Mouse (Mus musculus) 3134 (cell line): Measurements from ENCODE around the gene Zfp738.
"Not testable (repeated sequence)": the region's sequence is repeated elsewhere in the genome, so short reads cannot be mapped to it uniquely, and the experiment has no call there.

Experiments
- DNase-seq: peaks from one replicate; pipeline ENCODE4 v3.0.0-alpha.2; 2011; ENCODE audit warnings: low spot score; ENCODE audit not compliant: insufficient read length; ENCODE audit errors: extremely low read depth

Gene Zfp738

GRCm38 (mm10) chr13:67686971-67687370 is at the start of gene Zfp738:
Zfp738 (minus strand) TSS chr13:67687071.
- no peak for DNase-seq

- DNase-seq = not testable (repeated sequence)
These were observed 47.5 kb upstream of the Zfp738 start for GRCm38 (mm10) chr13:67734391-67734790.

- not testable (repeated sequence) for DNase-seq
These were observed 42.6 kb upstream of the Zfp738 start for GRCm38 (mm10) chr13:67729441-67729840.

- DNase-seq = peak; percentile 42
These were observed 41.9 kb upstream of the Zfp738 start, which contains the start of gene Zfp65 for GRCm38 (mm10) chr13:67728641-67729318. Zfp65 (minus strand) TSS chr13:67729173.

GRCm38 (mm10) chr13:67728106-67728505 is 41.2 kb upstream of the Zfp738 start:
- DNase-seq = no peak

GRCm38 (mm10) chr13:67725331-67725730 is 38.5 kb upstream of the Zfp738 start:
- not testable (repeated sequence) for DNase-seq

GRCm38 (mm10) chr13:67723848-67724479 is 37.1 kb upstream of the Zfp738 start:
- peak; percentile 82 for DNase-seq

GRCm38 (mm10) chr13:67683841-67684240 is 3.0 kb downstream of the Zfp738 start:
- DNase-seq = not testable (repeated sequence)

- peak; percentile 76 for DNase-seq
These were observed 3.7 kb downstream of the Zfp738 start for GRCm38 (mm10) chr13:67682959-67683735.

GRCm38 (mm10) chr13:67674902-67675301 is 12.0 kb downstream of the Zfp738 start:
- DNase-seq = no peak

- DNase-seq = no peak
These were observed 34.4 kb downstream of the Zfp738 start for GRCm38 (mm10) chr13:67652496-67652895.

GRCm38 (mm10) chr13:67637294-67638007 is 49.4 kb downstream of the Zfp738 start, which contains the start of the genes Gm49345 and Zfp729a:
Gm49345 (minus strand) TSS chr13:67637769.
Zfp729a (minus strand) TSS chr13:67637791.
- peak; percentile 86 for DNase-seq

GRCm38 (mm10) chr13:67610108-67610507 is 76.8 kb downstream of the Zfp738 start:
- DNase-seq = peak; percentile 3

GRCm38 (mm10) chr13:67609066-67609876 is 77.6 kb downstream of the Zfp738 start, which contains the start of gene Zfp729b:
Zfp729b (minus strand) TSS chr13:67609707.
- DNase-seq = peak; percentile 58
